Comparison of ENCODE assay signal across 16 mouse cellular contexts in the genomic region with DNA sequence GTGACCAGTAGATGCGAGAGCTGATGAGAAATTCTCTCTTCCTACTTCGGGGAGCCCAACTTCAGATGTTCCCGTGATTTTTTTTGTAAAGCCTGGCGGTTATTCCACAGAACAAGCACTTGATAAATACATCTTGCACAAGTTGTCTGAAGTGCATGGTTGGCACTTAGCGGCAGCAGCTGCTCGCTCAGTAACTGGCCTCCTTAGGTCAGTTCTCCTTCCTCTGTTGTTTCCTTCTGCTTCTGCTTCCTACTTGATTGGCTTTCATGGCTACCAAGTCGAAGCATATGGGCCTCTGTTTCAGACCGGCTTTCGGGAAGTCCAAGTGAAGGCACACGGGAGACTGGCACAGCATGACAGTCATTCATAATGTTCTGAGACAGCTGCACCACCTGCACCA.
DNase-seq lines count a peak whose midpoint lies in the region; ATAC-seq and TF ChIP-seq lines count a peak whose summit lies in the region.
"Had no signal": no experiment of that assay in that cellular context is flagged by ENCODE, and none has a peak within 500 bp of the region (broad histone marks: within the 10 kb centered on the region; RNA-seq: fewer than 3 reads in every experiment).

No protein-coding gene starts in this region.

- H3K79me2 ChIP-seq in myocyte (ENCODE audit: control insufficient read depth, insufficient read depth) = no peaks in the 10 kb centered on the region

- ATAC-seq in hindbrain, embryonic 16.5 days = no peak
- ATAC-seq in cerebellum, adult (ENCODE audit: insufficient number of reproducible peaks, low FRiP score, low TSS enrichment) = no peak
- ATAC-seq: forebrain, embryonic 13.5 days had no signal

- WGBS in hindbrain, embryonic 10.5 days = 91% methylated on average over 10 of the region's 10 CpGs
- 65% methylated on average over 10 of the region's 10 CpGs for WGBS in hindbrain, embryonic 16.5 days

- H3K4me1 ChIP-seq in hindbrain, embryonic 10.5 days (replicated peaks) = peaks cover 14% of the 10 kb centered on the region
- no peaks in the 10 kb centered on the region for H3K4me1 ChIP-seq in hindbrain, embryonic 16.5 days (ENCODE audit: control insufficient read depth, insufficient read depth, low read depth, low read length)
- H3K4me1 ChIP-seq in brown adipose tissue, adult 24 weeks (ENCODE audit: control insufficient read depth, insufficient read depth, insufficient read length, low read length) = no peaks in the 10 kb centered on the region

- no peak for DNase-seq in hindbrain, embryonic 10.5 days (ENCODE audit: low spot score)
- DNase-seq in lung, postnatal 25 days (ENCODE audit: low spot score) = peak; percentile 24
- DNase-seq in urinary bladder, postnatal 25 days (ENCODE audit: low spot score) = no peak
- DNase-seq: cerebellum, adult 11-12 months; gastrocnemius, adult 2 months; heart, postnatal 14 days; kidney, adult 18-20 months; kidney, postnatal 10 days had no signal

- H3K27me3 ChIP-seq in hindbrain, embryonic 10.5 days (ENCODE audit: insufficient read depth, poor library complexity, severe bottlenecking) = no peaks in the 10 kb centered on the region
- no peaks in the 10 kb centered on the region for H3K27me3 ChIP-seq in hindbrain, embryonic 16.5 days (replicated peaks; ENCODE audit: control insufficient read depth, insufficient read depth, low read length)
- no peaks in the 10 kb centered on the region for H3K27me3 ChIP-seq in myocyte (ENCODE audit: control insufficient read depth, insufficient read depth, insufficient read length)
- H3K27me3 ChIP-seq: forebrain, embryonic 13.5 days had no signal

- H3K36me3 ChIP-seq in hindbrain, embryonic 10.5 days = no peaks in the 10 kb centered on the region
- H3K36me3 ChIP-seq in hindbrain, embryonic 16.5 days (ENCODE audit: control insufficient read depth, insufficient read depth, low read length) = no peaks in the 10 kb centered on the region
- no peaks in the 10 kb centered on the region for H3K36me3 ChIP-seq in myocyte (ENCODE audit: control insufficient read depth, insufficient read depth)

- H3K4me2 ChIP-seq in hindbrain, embryonic 16.5 days (ENCODE audit: low read length) = no peak overlapping the region
- no peak overlapping the region for H3K4me2 ChIP-seq in myocyte (ENCODE audit: low read depth)
- H3K4me2 ChIP-seq: forebrain, embryonic 13.5 days; heart, embryonic 11.5 days had no signal

- H3K9ac ChIP-seq in hindbrain, embryonic 16.5 days (ENCODE audit: low read depth, low read length) = no peak overlapping the region
- H3K9ac ChIP-seq: forebrain, embryonic 13.5 days; liver, embryonic 14.5 days had no signal

- H3K4me3 ChIP-seq in hindbrain, embryonic 10.5 days = no peak overlapping the region
- no peak overlapping the region for H3K4me3 ChIP-seq in hindbrain, embryonic 16.5 days (ENCODE audit: low read length)
- no peak overlapping the region for H3K4me3 ChIP-seq in brown adipose tissue, adult 24 weeks (ENCODE audit: insufficient read depth, low read depth, low read length)
- H3K4me3 ChIP-seq in myocyte = no peak overlapping the region
- H3K4me3 ChIP-seq: forebrain, embryonic 13.5 days; gastrocnemius, adult 2 months; left cerebral cortex, adult 2 months had no signal

- no peak for TF ChIP-seq POLR2A in myocyte (IDR thresholded peaks at IDR 0.05; ENCODE audit: insufficient read length, low read depth)

- H3K9me3 ChIP-seq in hindbrain, embryonic 10.5 days = no peaks in the 10 kb centered on the region
- no peaks in the 10 kb centered on the region for H3K9me3 ChIP-seq in hindbrain, embryonic 16.5 days (ENCODE audit: control insufficient read depth, low read length)
- H3K9me3 ChIP-seq: forebrain, embryonic 13.5 days had no signal

- H3K27ac ChIP-seq in hindbrain, embryonic 10.5 days = peak overlapping the region; percentile 59; the same call in 1 of the 2 replicates
- H3K27ac ChIP-seq in hindbrain, embryonic 16.5 days (ENCODE audit: low read depth, low read length) = no peak overlapping the region
- peak overlapping the region; percentile 59 for H3K27ac ChIP-seq in brown adipose tissue, adult 24 weeks (replicated peaks; ENCODE audit: low read depth, low read length)
- H3K27ac ChIP-seq: forebrain, embryonic 13.5 days; gastrocnemius, adult 2 months; left cerebral cortex, adult 2 months; liver, embryonic 14.5 days had no signal

- H3ac ChIP-seq in myocyte (ENCODE audit: control insufficient read depth, insufficient read length) = no peak overlapping the region

TF ChIP-seq in myocyte, 11 proteins besides CTCF, POLR2A, EP300 and RAD21:
- TF ChIP-seq REST (IDR thresholded peaks at IDR 0.05; ENCODE audit: insufficient read depth, insufficient read length) (no peak), MYOD1 (IDR thresholded peaks at IDR 0.05; ENCODE audit: control insufficient read depth in 1 of 3, insufficient read length in 2 of 3, low read depth in 2 of 3) (peak in 2 of 3 experiments; percentile 40 to 68)
